Mouse (Mus musculus): ENCODE data around the gene Pcsk5.

Pcsk5 gene

DNA sequence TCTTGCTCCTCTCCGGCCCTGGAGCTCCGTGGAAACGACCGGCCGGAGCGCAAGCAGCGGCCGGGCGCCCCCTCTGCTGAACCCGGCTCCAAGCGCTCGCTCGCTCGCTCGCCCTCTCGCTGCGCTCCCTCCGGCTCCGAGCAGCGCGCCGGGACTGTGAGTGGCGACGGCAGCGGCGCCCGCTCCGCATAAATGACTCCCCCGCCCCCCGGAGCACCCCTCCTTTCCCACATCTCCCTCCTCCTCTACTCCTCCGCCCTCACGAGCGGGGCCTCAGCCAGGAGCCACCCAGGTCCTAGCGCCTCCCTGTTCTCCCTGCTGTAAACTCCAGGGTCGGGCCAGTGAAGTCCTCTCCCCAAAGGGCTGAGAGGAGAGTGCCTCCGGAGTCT lies at the start of gene Pcsk5:
Pcsk5 (minus strand) TSS at position 162 of the 389 bp plus-strand sequence.
- peak; percentile 91 to 92 for DNase-seq

- no peak for DNase-seq
These were observed 38.4 kb upstream of the Pcsk5 start for GRCm38 (mm10) chr19:17875804-17876203.

DNA sequence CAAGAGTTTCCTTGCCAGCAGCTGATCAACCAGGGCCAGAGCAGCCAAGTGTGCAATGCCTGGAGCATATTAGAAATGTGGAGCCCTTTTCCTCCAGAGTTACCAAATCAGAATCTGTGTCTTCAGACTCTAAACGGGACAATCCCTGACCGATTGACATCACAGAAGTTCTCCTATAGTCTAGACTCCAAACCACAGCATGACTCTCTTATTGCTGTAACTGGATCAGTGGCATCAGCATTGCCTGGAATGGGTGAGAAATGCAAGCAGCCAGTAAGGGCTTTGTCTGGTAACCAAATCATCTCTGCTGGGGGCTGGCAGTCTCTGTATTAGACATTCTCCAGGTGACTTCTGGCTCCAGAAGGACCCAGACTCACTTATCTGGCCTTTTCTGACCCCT lies 37.0 kb upstream of the Pcsk5 start:
- peak in 1 of 2 experiments; percentile 11 for DNase-seq

DNA sequence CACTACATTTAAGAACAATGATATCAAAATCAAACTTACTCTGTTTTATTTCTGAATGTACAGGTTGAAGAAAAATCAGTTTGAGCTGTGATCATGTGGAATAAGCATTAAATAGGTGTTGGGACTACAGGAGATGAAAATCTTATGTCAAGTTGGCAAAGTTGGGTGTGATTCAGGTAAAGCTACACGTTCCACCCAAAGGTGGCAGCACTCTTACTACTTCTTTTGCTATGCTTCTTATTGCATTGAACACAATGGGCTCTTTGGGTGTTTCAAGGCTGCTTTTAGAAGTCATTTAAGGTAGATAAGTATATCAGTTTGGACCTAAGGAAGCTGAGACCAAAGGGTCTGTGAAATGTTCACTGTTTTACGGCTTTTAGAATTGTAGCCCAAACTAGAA lies 36.3 kb upstream of the Pcsk5 start:
- peak; percentile 19 to 36 for DNase-seq

GRCm38 (mm10) chr19:17866317-17866891 lies 29.0 kb upstream of the Pcsk5 start:
- no peak for DNase-seq

DNA sequence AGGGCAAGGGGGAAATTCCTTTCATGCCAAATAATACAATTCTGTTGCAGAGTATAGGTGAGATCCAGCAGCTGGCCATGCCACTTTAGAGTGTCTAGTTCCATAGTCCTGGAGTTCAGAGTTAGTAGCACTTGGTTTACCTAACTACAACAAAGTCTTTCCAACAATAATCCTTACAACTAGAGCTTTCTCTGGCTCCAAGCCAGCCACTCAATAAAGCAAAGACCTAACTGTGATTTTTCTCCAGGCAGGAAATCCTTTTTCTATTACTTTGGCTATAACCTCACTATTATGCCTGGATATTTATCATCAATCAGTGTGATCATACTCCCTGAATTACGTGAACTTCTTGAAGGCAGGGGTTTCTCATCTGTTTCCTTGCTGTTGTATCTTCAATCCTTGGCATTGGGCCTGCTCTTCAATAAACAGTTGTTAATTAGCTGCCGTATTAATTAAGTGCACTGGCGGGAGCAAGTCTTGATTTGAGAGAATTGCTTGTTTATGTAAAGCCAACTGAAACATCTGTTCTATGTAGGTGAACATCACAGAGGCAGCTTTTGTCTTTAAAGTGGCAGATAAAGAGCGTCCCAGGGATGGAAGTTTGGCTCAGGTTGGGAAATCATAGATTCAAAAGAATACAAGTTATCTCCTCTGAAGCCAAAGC lies 23.1 kb upstream of the Pcsk5 start:
- DNase-seq: no peak

DNA sequence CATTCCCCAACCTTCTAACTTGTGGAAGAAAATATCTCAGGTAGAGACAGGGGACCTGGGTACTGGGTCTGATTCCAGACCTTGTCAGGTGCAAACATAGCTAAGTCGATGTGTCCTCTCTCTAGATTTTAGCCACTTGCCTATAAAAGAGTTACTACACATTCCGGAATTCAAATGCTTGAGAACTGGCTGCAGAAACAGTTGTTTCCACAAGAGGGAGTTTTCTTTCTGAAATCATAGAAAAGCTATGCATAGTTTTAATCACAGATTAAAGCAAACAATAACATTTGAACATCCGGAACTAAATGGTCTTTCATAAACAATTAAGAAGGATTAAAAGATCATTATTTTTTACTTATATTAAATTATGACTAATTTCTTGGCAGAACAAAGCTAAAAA lies 19.3 kb upstream of the Pcsk5 start:
- peak in 1 of 2 experiments; percentile 15 for DNase-seq

DNA sequence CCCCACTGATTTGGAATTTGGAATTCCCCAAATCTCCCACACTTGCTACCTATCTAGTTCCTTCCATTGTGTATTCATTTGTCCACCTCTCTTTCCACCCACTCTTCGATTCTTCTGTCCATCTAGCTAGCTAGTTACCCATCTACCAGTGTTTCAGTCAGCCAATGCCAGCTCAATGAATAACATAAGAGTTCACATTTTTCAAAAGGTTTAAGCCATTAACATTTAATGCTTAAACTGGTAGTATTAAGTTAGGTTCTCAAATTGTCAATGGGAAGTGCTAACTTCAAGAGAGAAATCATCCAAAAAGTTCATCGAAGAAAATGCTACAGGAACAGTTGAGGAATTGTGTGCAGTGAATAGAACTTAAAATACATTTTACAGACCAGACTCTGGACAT lies 11.0 kb upstream of the Pcsk5 start:
- no peak for DNase-seq

DNA sequence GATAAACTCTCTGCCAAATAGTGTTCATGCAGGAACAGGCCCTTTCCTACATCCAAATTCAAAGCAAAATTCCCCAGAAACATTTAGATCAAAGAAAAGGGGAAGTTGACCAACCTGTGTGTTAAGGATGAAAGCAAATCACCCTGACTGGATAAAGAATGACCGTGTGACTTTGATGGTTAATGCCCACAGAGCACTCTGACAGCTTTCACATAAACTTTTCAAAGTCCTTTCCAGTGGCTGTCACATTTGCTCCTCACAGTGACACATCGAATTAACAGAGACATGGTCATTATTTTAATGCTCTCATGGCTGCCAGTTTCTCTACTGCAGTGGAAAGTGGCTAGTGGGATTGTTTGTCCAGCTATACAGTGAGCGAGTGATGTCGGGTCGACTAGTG lies 8.5 kb upstream of the Pcsk5 start:
- no peak for DNase-seq

DNA sequence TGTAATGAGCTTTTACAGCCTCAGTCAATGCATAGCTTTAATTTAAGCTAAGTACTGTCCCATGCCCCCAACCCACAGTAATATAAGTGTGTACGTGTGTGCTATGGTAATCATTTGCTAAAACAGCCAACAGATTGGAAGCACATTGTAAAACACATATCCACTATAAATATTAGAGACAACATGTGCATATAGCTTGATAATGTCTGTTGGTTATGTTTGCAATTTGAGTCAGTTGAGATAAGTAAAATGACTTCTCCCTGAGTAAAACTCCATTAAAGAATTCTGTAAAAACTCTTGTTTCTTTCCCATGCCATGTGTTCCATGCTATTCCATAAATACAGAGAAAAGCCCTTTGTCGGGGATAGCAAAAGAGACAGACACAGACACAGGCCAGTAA lies 4.2 kb upstream of the Pcsk5 start:
- DNase-seq: no peak

DNA sequence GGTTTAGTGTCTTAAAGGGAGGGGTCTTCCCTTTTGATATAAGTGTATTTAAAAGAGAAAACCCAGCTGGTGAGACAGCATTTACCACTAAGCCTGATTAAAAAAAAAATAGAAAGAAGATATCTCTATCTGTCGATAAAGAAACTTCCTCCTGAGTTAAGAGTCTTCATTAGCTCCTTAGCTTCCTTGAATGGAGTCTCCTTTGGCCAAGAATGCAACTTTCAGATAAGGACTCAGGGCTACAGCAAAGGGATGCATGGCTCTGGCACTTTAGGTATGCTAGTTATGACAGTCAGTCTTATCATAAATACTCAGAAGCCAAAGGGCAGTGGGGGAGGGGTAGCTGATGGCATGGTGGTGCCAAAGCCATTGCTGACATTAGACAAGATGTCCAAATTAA lies 2.4 kb upstream of the Pcsk5 start:
- DNase-seq: no peak

DNA sequence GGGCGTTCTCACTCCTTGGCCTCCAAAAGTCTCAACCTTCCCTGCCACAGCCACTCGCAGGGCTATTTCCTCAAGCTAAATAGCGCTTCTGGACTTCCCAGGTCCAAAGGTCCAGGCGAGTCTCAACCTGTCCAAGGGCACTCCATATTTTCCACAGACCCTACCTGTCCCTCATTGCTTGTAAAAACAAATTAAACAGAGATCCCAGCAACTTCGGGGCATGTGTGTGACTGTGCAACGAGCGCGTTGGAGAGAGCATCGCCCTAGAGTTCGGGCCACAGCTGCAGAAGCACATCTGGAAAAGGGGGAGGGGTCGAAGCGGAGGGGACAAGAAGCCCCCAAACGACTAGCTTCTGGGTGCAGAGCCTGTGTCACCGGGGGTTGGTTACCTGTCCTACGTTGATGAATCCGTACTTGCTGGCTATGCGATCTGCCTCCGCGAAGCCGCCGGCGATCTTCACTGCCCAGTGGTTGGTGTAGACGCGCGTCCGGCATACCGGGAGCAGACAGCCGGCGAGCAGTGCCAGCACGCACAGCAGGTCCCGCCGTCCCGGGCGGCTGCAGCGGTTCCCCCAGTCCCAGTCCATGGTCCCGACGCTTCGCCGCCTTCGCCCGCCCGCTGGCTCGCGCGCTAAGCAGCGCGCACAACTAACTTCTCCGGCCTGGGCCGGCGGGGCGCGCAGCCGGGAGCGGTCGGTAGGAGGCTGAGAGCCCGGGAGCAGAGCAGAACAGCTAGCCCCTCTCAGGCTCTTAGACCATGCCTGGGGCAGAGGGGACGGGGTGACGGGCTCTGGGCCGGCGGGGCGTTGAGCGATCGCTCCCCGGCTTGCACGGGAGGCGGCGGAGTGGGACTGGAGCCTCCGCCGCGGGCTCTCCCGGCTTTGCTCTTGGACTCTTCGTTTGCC lies 614 bp downstream of the Pcsk5 start:
- DNase-seq: peak; percentile 63 to 67

DNA sequence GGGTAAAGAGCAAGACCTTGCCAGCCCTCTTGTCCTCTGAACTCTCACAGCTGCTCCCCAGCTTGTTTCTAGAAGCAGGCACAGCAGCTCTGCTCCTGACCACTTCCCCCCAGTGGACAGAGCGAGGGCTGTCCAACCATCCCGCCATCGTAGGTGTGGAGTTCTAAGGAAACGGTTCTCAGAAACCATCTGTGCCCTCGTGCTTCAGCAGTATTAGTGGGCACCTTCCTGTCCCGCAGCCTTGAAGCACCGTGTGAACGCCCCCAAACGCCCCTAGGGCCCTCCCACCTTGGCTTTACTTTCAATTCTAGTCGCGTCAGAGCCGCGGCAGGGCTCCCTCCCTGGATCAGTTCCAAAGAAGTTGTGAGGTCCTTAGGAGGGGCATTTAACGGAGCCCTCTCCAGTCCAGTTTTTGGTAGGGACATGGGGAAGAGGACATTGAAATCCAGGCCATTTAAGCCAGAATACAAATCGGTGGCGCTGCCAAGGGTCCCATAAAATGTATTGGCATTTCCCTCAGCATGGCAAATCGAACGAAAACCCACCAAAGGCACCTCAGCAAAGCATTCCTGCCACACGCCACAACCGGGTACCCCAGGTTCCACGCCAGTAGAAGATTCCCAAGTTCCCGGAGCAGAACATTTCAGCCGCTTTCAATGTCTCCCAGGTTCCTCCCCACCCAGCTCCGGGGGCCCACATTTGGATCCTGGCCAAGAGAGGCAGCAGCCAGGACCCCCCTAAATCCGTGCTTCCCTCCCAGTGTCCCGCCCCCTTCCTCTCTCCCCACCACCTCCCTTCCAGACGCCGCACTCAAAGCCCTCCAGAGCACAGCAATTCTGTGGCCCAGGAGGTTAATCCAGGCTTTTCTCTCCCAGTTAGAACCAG lies 1.5 kb downstream of the Pcsk5 start:
- DNase-seq: peak; percentile 70 to 79

DNA sequence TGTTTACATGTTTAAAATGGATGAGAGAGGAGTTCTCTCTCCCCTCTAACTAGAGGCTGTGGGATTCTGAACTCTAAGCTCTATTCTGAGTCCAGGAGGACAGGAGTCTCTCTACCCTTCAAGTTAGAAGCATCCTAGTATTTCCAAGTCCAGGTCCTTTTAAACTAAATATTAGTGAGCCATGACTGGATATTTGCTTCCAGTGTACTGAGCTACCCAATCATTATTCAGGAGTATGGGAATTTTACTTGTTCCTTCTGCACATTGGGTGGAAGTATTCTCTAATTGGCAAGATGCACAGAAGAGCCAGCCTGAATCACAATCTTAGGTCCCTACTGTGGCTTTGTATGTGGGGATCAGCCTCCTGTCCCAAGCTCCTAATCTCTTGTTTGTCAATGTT lies 2.5 kb downstream of the Pcsk5 start:
- no peak for DNase-seq

DNA sequence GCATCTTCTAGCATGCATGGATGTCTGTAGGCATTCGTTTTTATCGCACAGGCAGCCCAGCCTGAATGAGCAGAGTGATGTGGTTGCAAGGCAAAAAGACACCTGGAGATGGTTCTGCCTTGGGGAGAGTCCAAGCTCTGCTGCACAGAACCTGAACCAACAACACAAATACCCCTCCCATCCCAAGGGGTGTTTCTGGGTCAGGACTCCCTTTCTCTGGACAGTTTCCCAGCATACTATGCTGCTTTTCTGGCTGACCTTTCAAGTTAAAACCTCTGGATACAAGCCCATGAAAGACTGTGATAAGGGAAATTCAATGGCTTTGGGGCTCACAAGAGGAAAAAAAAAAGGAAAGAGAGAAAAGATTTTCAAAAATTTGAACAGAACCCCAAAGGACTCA lies 6.1 kb downstream of the Pcsk5 start:
- DNase-seq: peak in 1 of 2 experiments; percentile 36

- DNase-seq: no peak
These were observed 9.0 kb downstream of the Pcsk5 start for GRCm38 (mm10) chr19:17828414-17828813.

- DNase-seq: no peak
These were observed 10.7 kb downstream of the Pcsk5 start for GRCm38 (mm10) chr19:17826694-17827093.

DNA sequence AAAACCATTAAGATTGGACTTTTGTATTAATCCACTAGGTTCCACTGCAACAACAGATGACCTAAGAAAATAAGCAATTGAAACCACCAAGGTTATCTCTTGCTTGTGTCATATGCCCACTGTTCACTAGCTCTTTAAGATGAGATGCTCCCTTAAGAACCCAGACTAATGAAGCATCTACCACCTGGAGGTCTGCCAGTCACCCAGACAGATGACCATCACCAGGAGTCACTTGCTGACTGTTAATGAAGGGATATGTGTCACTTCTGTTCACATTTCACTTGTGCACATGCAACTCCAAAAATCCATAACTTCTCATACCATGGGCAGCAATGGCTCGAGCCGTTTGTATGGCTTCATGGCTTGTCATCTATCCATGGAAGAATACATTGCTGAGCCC lies 17.4 kb downstream of the Pcsk5 start:
- no peak for DNase-seq

DNA sequence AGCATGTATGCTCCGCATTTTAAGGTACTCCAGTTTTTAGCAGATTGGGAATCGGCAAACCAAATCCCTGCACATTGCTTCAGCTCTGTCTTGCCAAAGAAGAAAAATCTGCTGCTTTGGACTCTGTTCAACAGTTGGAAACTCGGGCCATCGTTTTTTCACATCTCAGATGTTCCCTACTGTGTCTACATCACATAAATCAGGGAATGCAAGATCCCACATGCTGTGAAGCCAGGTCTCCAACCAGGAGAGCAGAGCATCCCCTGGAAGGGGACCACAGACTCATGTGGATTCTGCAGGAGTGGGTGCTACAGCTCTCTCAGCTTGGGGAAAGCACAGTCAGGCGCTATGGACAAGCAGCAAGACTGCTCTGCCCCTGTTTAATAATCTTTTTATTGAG lies 18.4 kb downstream of the Pcsk5 start:
- no peak for DNase-seq

- DNase-seq: no peak
These were observed 22.4 kb downstream of the Pcsk5 start for GRCm38 (mm10) chr19:17815062-17815461.

DNA sequence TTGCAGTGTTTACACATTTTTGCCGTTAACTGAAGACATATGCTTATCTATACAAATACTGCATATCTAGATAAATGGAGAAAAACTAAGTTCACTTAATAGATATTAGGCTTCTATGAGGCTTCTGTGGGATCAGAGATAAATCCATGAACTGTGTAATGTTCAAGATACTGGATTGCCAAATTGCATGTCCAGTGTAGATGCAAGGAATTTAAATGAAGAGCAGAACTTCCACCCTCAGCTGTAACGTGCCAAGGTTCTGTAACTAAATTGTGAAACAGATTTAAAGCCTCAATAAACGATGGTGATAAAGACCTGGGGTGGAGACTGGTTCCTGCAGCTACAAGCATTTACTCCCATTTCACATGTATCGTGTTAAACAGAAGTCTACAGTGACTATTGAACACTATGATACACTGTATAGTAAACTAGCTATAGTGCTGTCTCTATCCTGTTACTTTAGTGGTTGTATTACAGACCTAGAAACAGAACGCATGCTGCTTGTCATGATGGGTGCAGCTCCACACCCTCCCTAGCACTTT lies 23.9 kb downstream of the Pcsk5 start:
- no peak for DNase-seq

GRCm38 (mm10) chr19:17812661-17813060 lies 24.8 kb downstream of the Pcsk5 start:
- DNase-seq: no peak

DNA sequence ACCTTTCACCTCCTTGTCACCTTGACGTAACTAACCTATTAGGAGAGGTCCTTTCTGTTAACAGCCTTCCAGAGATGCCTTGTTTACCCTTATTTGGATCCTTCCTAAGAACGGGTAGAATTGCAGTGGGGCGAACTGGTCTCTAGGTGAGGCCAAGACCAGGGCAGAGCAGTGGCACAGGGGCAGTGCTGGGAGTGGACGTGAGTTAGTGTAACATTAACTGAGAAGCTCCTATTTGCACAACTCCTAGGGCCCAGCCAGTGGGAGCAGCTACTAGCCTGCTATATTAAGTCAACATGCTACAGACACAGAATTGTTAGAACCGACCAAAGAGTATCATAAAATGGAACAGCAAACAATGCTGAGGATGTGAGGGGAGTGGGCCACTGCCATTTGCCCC lies 30.8 kb downstream of the Pcsk5 start:
- no peak for DNase-seq

Data from kidney, postnatal 36 days (tissue).